In genomic region chr11:80503726-80504452, GRCm38 (mm10) we compare ENCODE assay signal across 9 mouse cellular contexts. TPM values are rescaled to one million over a fixed set of nuclear protein-coding genes. Genes with fewer than 3 reads are reported as not detected.
DNase-seq lines count a peak whose midpoint lies in the region; ATAC-seq lines count a peak whose summit lies in the region.
"Had no signal": no experiment of that assay in that cellular context is flagged by ENCODE, and none has a peak within 500 bp of the region (broad histone marks: within the 10 kb centered on the region; RNA-seq: fewer than 3 reads in every experiment).

No protein-coding gene starts in this region.

- no peak overlapping the region for H3K27ac ChIP-seq in heart, embryonic 12.5 days (ENCODE audit: poor library complexity, severe bottlenecking)
- H3K27ac ChIP-seq in hindbrain, embryonic 13.5 days = peak overlapping the region; percentile 99
- H3K27ac ChIP-seq: heart, embryonic 15.5 days had no signal

- H3K9ac ChIP-seq in heart, embryonic 12.5 days = peak overlapping the region; percentile 38; the same call in 1 of the 2 replicates
- peak overlapping the region; percentile 72 for H3K9ac ChIP-seq in hindbrain, embryonic 13.5 days
- H3K9ac ChIP-seq: heart, embryonic 15.5 days had no signal

- H3K36me3 ChIP-seq in heart, embryonic 12.5 days = no peaks in the 10 kb centered on the region
- H3K36me3 ChIP-seq in hindbrain, embryonic 13.5 days = no peaks in the 10 kb centered on the region
- H3K36me3 ChIP-seq: heart, embryonic 15.5 days had no signal

- no peak overlapping the region for H3K4me3 ChIP-seq in heart, embryonic 12.5 days
- no peak overlapping the region; the same call in 1 of the 2 replicates for H3K4me3 ChIP-seq in hindbrain, embryonic 13.5 days
- H3K4me3 ChIP-seq: heart, embryonic 15.5 days had no signal

- 45% methylated on average over 13 of the region's 13 CpGs for WGBS in heart, embryonic 12.5 days
- WGBS in hindbrain, embryonic 13.5 days = 11% methylated on average over 13 of the region's 13 CpGs

- no peaks in the 10 kb centered on the region for H3K9me3 ChIP-seq in heart, embryonic 12.5 days (replicated peaks)
- no peaks in the 10 kb centered on the region for H3K9me3 ChIP-seq in hindbrain, embryonic 13.5 days
- H3K9me3 ChIP-seq: heart, embryonic 15.5 days had no signal

- no peak for ATAC-seq in heart, embryonic 12.5 days (ENCODE audit: insufficient number of reproducible peaks, low FRiP score)
- ATAC-seq in hindbrain, embryonic 13.5 days (ENCODE audit: low FRiP score) = peak; percentile 93
- no peak for ATAC-seq in monocyte, adult 5-6 weeks (replicated peaks; ENCODE audit: insufficient number of reproducible peaks, low FRiP score, low TSS enrichment, poor library complexity, severe bottlenecking)

- peaks cover 40% of the 10 kb centered on the region for H3K4me1 ChIP-seq in heart, embryonic 12.5 days (replicated peaks)
- H3K4me1 ChIP-seq in hindbrain, embryonic 13.5 days (replicated peaks) = peaks cover 58% of the 10 kb centered on the region

- DNase-seq in heart, adult 9 months (ENCODE audit: low spot score in 2 of 2) = no peak
- DNase-seq in embryo, embryonic 10.5 days (ENCODE audit: low spot score) = peak; percentile 90
- peak; percentile 94 for DNase-seq in left cerebral cortex, postnatal 4 days
- DNase-seq in right cerebral cortex, adult 2 months (ENCODE audit: low spot score in 2 of 2) = peak; percentile 93 to 95
- no peak for DNase-seq in ovary, postnatal 36 days (ENCODE audit: low spot score)

- no peaks in the 10 kb centered on the region for H3K27me3 ChIP-seq in heart, embryonic 12.5 days (replicated peaks)
- H3K27me3 ChIP-seq in hindbrain, embryonic 13.5 days = no peaks in the 10 kb centered on the region
- H3K27me3 ChIP-seq: heart, embryonic 15.5 days had no signal

- H3K4me2 ChIP-seq in heart, embryonic 12.5 days = no peak overlapping the region
- H3K4me2 ChIP-seq in hindbrain, embryonic 13.5 days = peak overlapping the region; percentile 31
- H3K4me2 ChIP-seq: heart, embryonic 15.5 days had no signal

- intact Hi-C loops in left cerebral cortex, postnatal 4 days (cut with DNase I) = no loop called here

RNA-seq across cellular contexts. Expression of gene Cdk5r1, which starts 27.1 kb away (rescaled TPM):
- 0.50 and 0.56 TPM in 2 replicates for polyA plus RNA-seq in heart, embryonic 12.5 days (2016; fragmentation: Nextera tagmentation; extraction: Ambion mirVana)
- polyA plus RNA-seq in hindbrain, embryonic 13.5 days (2015; fragmentation: Nextera tagmentation; extraction: Ambion mirVana) = 93.2 and 105 TPM in 2 replicates
- 100 to 1,000 TPM; 380 to 382 TPM for total RNA-seq in left cerebral cortex, postnatal 4 days (2021)
- 0.49 to 3.8 TPM (median 2.4 TPM) in 3 replicates for total RNA-seq in monocyte, adult 5-6 weeks (2017)

Comparison
In these comparisons a context has a peak if more than half of its experiments do, and no peak if none do; other contexts are left out.
1. DNase-seq: peak in embryo, embryonic 10.5 days (single experiment), left cerebral cortex, postnatal 4 days (single experiment) and right cerebral cortex, adult 2 months (2 of 2); none in heart, adult 9 months (0 of 2) and ovary, postnatal 36 days (single experiment).
2. RNA of gene Cdk5r1, which starts 27.1 kb away (total RNA-seq): 380 to 382 TPM in left cerebral cortex, postnatal 4 days; 0.49 to 3.8 TPM in monocyte, adult 5-6 weeks; every median in the first group is over 10 times any median in the second.